In genomic region chr14:43924688-43925403, GRCm38 (mm10) we compare ENCODE assay signal across 8 mouse cellular contexts. TPM values are rescaled to one million over a fixed set of nuclear protein-coding genes. Genes with fewer than 3 reads are reported as not detected.
A peak's percentile ranks its signal among the peaks of the same experiment; 100 is the strongest.
DNase-seq lines count a peak whose midpoint lies in the region; ATAC-seq and TF ChIP-seq lines count a peak whose summit lies in the region.
"Not testable (repeated sequence)": the region's sequence is repeated elsewhere in the genome, so short reads cannot be mapped to it uniquely, and the experiment has no call there.

TSS of gene Gm8113 (plus strand) at chr14:43925390.

- peak; percentile 52 for DNase-seq in ES-E14 (ENCODE audit: low read depth, low spot score)
- peak; percentile 69 to 71 for DNase-seq in cerebellum, postnatal 10 days
- DNase-seq in frontal cortex, adult 2 months (ENCODE audit: extremely low spot score in 1 of 2, low spot score in 1 of 2) = peak; percentile 11 to 77
- peak; percentile 85 for DNase-seq in hindbrain, embryonic 10.5 days (ENCODE audit: low spot score)
- DNase-seq in layer of hippocampus, adult 9-10 months (ENCODE audit: low spot score) = peak; percentile 18
- peak; percentile 33 for DNase-seq in lung, adult 2 months
- peak; percentile 6 for DNase-seq in testis, postnatal 14 days (ENCODE audit: low spot score)

- TF ChIP-seq POLR2A in lung, adult 2 months (IDR thresholded peaks at IDR 0.05; ENCODE audit: borderline replicate concordance, extremely low read depth, low read depth, low read length) = 0 out of 2 replicates have a peak, but pooled peaks have one; percentile 12

- H3K27ac ChIP-seq in ES-E14 (ENCODE audit: insufficient read depth, low read depth, low read length, poor library complexity, severe bottlenecking) = not testable (repeated sequence)
- H3K27ac ChIP-seq in hindbrain, embryonic 10.5 days = peak within 1 kb of the TSS; percentile 91
- peak within 1 kb of the TSS; percentile 85 for H3K27ac ChIP-seq in neural tube, embryonic 15.5 days (replicated peaks)

- peak; percentile 74 for TF ChIP-seq CTCF in lung, adult 2 months (IDR thresholded peaks at IDR 0.05; ENCODE audit: insufficient read depth, low read length)

- peak within 1 kb of the TSS; percentile 82 for H3K9ac ChIP-seq in ES-E14 (ENCODE audit: insufficient read depth, low read depth, low read length, poor library complexity, severe bottlenecking)
- peak within 1 kb of the TSS; percentile 58 for H3K9ac ChIP-seq in neural tube, embryonic 15.5 days (replicated peaks)

- H3K4me2 ChIP-seq in neural tube, embryonic 15.5 days = peak within 1 kb of the TSS; percentile 57

- 9% methylated on average over 10 of the region's 10 CpGs for WGBS in hindbrain, embryonic 10.5 days
- WGBS in lung, adult 2 months = 9% methylated on average over 10 of the region's 10 CpGs
- WGBS in neural tube, embryonic 15.5 days = 11% methylated on average over 10 of the region's 10 CpGs

- H3K36me3 ChIP-seq in ES-E14 (ENCODE audit: control insufficient read depth, insufficient read depth, low read length, poor library complexity, severe bottlenecking); hindbrain, embryonic 10.5 days; neural tube, embryonic 15.5 days: not testable (repeated sequence)

- not testable (repeated sequence) for H3K4me1 ChIP-seq in ES-E14 (ENCODE audit: control insufficient read depth in 2 of 2, insufficient read depth in 2 of 2, low read length in 2 of 2, poor library complexity in 1 of 2); hindbrain, embryonic 10.5 days (replicated peaks); lung, adult 2 months (ENCODE audit: control insufficient read depth, insufficient read depth, low read length); neural tube, embryonic 15.5 days

- in situ Hi-C loops in ES-E14 (cut with MboI; ENCODE audit: low sequenced_read_pairs in 2 of 2, unreplicated experiment in 2 of 2) = not testable (repeated sequence)

- not testable (repeated sequence) for H3K9me3 ChIP-seq in ES-E14 (ENCODE audit: control insufficient read depth, insufficient read depth, low read depth, low read length); hindbrain, embryonic 10.5 days; neural tube, embryonic 15.5 days (replicated peaks)

- peak; percentile 99 for ATAC-seq in neural tube, embryonic 15.5 days (ENCODE audit: low FRiP score)

- H3K27me3 ChIP-seq in hindbrain, embryonic 10.5 days (ENCODE audit: insufficient read depth, poor library complexity, severe bottlenecking); neural tube, embryonic 15.5 days (replicated peaks): not testable (repeated sequence)

- H3K4me3 ChIP-seq in ES-E14 (ENCODE audit: insufficient read depth in 1 of 2, low read depth in 1 of 2, low read length in 2 of 2, poor library complexity in 1 of 2, severe bottlenecking in 1 of 2) = peak within 1 kb of the TSS; percentile 74 to 89
- peak within 1 kb of the TSS; percentile 56 for H3K4me3 ChIP-seq in hindbrain, embryonic 10.5 days
- peak within 1 kb of the TSS; percentile 82 for H3K4me3 ChIP-seq in lung, adult 2 months (replicated peaks; ENCODE audit: extremely low read depth, low read depth, low read length)
- peak within 1 kb of the TSS; percentile 50 for H3K4me3 ChIP-seq in neural tube, embryonic 15.5 days (replicated peaks)

RNA-seq across cellular contexts. Expression of gene Gm8113, which starts in this region (rescaled TPM):
- total RNA-seq in ES-E14 (2012; rRNA removed) = 0.58 and 0.67 TPM in 2 replicates
- polyA plus RNA-seq in frontal cortex, adult 2 months (2012; rRNA removed) = 1.2 and 1.6 TPM in 2 replicates
- polyA plus RNA-seq in hindbrain, embryonic 10.5 days (2016; fragmentation: Nextera tagmentation; extraction: Ambion mirVana) = 2.8 and 5.9 TPM in 2 replicates
- 2.0 and 2.3 TPM in 2 replicates for polyA plus RNA-seq in lung, adult 2 months (2012; rRNA removed)
- polyA plus RNA-seq in neural tube, embryonic 15.5 days (2015; fragmentation: Nextera tagmentation; extraction: Ambion mirVana) = 7.1 and 8.3 TPM in 2 replicates

Comparison
In these comparisons a context has a peak if more than half of its experiments do, and no peak if none do; other contexts are left out.
1. Peak in DNase-seq, H3K4me3 ChIP-seq and H3K9ac ChIP-seq in ES-E14; RNA of the gene not detected or under 1 TPM.
2. DNase-seq: peak in every context shown above with its lines; median percentile 85 in hindbrain, embryonic 10.5 days; 70 in cerebellum, postnatal 10 days; 52 in ES-E14; 44 in frontal cortex, adult 2 months; 33 in lung, adult 2 months; 18 in layer of hippocampus, adult 9-10 months; 6 in testis, postnatal 14 days.